Mouse (Mus musculus) kidney, embryonic 14.5 days (tissue): ENCODE data around the gene Cmtm5. TPM values are rescaled to one million over a fixed set of nuclear protein-coding genes. Genes with fewer than 3 reads are reported as not detected.
A peak's percentile ranks its signal among the peaks of the same experiment; 100 is the strongest.
"Not testable (repeated sequence)": the region's sequence is repeated elsewhere in the genome, so short reads cannot be mapped to it uniquely, and the experiment has no call there.

Experiments
- ATAC-seq: fragments of 200-750 bp; cut with Nextera tagmentation; 2 replicates; pipeline ENCODE4 v1.8.0; 2017; ENCODE audit warnings: moderate number of reproducible peaks, mild to moderate bottlenecking, moderate TSS enrichment, moderate library complexity; ENCODE audit not compliant: low FRiP score, low TSS enrichment
- H3K27ac ChIP-seq: fragments of 300-500 bp; sonication (generic); 2 replicates; pipeline ENCODE4 v1.5.1; 2014; ENCODE audit warnings: low read depth, mild to moderate bottlenecking, low read length, moderate library complexity, mixed read lengths
- H3K27me3 ChIP-seq: fragments of 300-500 bp; sonication (generic); 2 replicates; pipeline ENCODE4 v1.6.1; 2014; ENCODE audit warnings: mild to moderate bottlenecking, low read length; ENCODE audit not compliant: control insufficient read depth, insufficient read depth
- H3K36me3 ChIP-seq: fragments of 300-500 bp; sonication (generic); 2 replicates; pipeline ENCODE4 v1.6.1; 2014; ENCODE audit warnings: low read length, mixed read lengths; ENCODE audit not compliant: control insufficient read depth, insufficient read depth
- H3K4me1 ChIP-seq: fragments of 300-500 bp; sonication (generic); 2 replicates; pipeline ENCODE4 v1.6.1; 2014; ENCODE audit warnings: low read length, mixed read lengths; ENCODE audit not compliant: control insufficient read depth, insufficient read depth
- H3K4me2 ChIP-seq: fragments of 300-500 bp; sonication (generic); replicated peaks from 2 replicates; pipeline ENCODE4 v1.6.1; 2014; ENCODE audit warnings: low read depth, mild to moderate bottlenecking, low read length
- H3K4me3 ChIP-seq: fragments of 300-500 bp; sonication (generic); 2 replicates; pipeline ENCODE4 v1.5.1; 2014; ENCODE audit warnings: mild to moderate bottlenecking, low read length
- H3K9ac ChIP-seq: fragments of 300-500 bp; sonication (generic); 2 replicates; pipeline ENCODE4 v1.6.1; 2014; ENCODE audit warnings: low read depth, mild to moderate bottlenecking, low read length, moderate library complexity
- H3K9me3 ChIP-seq: fragments of 300-500 bp; sonication (generic); 2 replicates; pipeline ENCODE4 v1.6.1; 2016; ENCODE audit warnings: low read length; ENCODE audit not compliant: control insufficient read depth
- WGBS: fragments of 180-500 bp; shearing (Covaris S2); extraction: QIAGEN DNeasy Blood & Tissue Kit; methylation state at CpG from one replicate; pipeline ENCODE4 v1.1.7; 2014; 5-methylcytosine and 5-hydroxymethylcytosine counted together
- polyA plus RNA-seq: library from polyadenylated mRNA; unstranded; fragments of >200 nt; fragmentation: Nextera tagmentation; extraction: Ambion mirVana; gene quantifications from 2 replicates; pipeline ENCODE4 v1.2.1, GENCODE M21; 2014

Gene Cmtm5
- polyA plus RNA-seq, 1 experiment from 2014 or later, result 0.89 TPM

- Histone ChIP-seq H3K4me2 (no peak overlapping the region), H3K27me3 (no peaks in the 10 kb centered on the region), H3K36me3 (no peaks in the 10 kb centered on the region), H3K4me1 (no peaks in the 10 kb centered on the region), H3K4me3 (no peak overlapping the region), H3K9ac (no peak overlapping the region), H3K9me3 (no peaks in the 10 kb centered on the region), H3K27ac (no peak overlapping the region)
- ATAC-seq, result no peak
- 85% methylated on average over 6 of the region's 6 CpGs for WGBS
Measured at GRCm38 (mm10) chr14:54951587-54951986, 15.5 kb downstream of the Cmtm5 start.

GRCm38 (mm10) chr14:54953664-54954206, 17.7 kb downstream of the Cmtm5 start:
- Histone ChIP-seq H3K36me3 (no peaks in the 10 kb centered on the region), H3K9ac (no peak overlapping the region), H3K27ac (no peak overlapping the region), H3K4me1 (no peaks in the 10 kb centered on the region), H3K4me3 (no peak overlapping the region), H3K9me3 (no peaks in the 10 kb centered on the region), H3K27me3 (no peaks in the 10 kb centered on the region), H3K4me2 (no peak overlapping the region)
- 91% methylated on average over 8 of the region's 8 CpGs for WGBS
- no peak for ATAC-seq

GRCm38 (mm10) chr14:54954474-54954873, 18.4 kb downstream of the Cmtm5 start:
- no peaks in the 10 kb centered on the region for H3K27me3 ChIP-seq
- H3K4me1 ChIP-seq, result no peaks in the 10 kb centered on the region
- no peak overlapping the region for H3K27ac ChIP-seq
- no peak overlapping the region for H3K4me3 ChIP-seq
- no peaks in the 10 kb centered on the region for H3K36me3 ChIP-seq
- 79% methylated on average over 3 of the region's 3 CpGs for WGBS
- no peak overlapping the region for H3K9ac ChIP-seq
- H3K4me2 ChIP-seq, result no peak overlapping the region
- ATAC-seq, result no peak
- no peaks in the 10 kb centered on the region for H3K9me3 ChIP-seq

GRCm38 (mm10) chr14:54955481-54955880, 19.4 kb downstream of the Cmtm5 start:
- Histone ChIP-seq H3K27me3 (no peaks in the 10 kb centered on the region), H3K36me3 (no peaks in the 10 kb centered on the region), H3K4me1 (no peaks in the 10 kb centered on the region), H3K9me3 (no peaks in the 10 kb centered on the region), H3K4me2 (no peak overlapping the region), H3K27ac (no peak overlapping the region), H3K9ac (no peak overlapping the region), H3K4me3 (no peak overlapping the region)
- no peak for ATAC-seq
- 90% methylated on average over 3 of the region's 3 CpGs for WGBS

- Histone ChIP-seq H3K9me3 (no peaks in the 10 kb centered on the region), H3K27ac (no peak overlapping the region), H3K9ac (no peak overlapping the region), H3K4me1 (no peaks in the 10 kb centered on the region), H3K4me2 (no peak overlapping the region), H3K4me3 (no peak overlapping the region), H3K27me3 (no peaks in the 10 kb centered on the region), H3K36me3 (no peaks in the 10 kb centered on the region)
- ATAC-seq, result no peak
- 83% methylated on average over 9 of the region's 9 CpGs for WGBS
Measured at GRCm38 (mm10) chr14:54956533-54956932, 20.5 kb downstream of the Cmtm5 start.

GRCm38 (mm10) chr14:54958503-54958902, 22.4 kb downstream of the Cmtm5 start:
- H3K36me3 ChIP-seq, result no peaks in the 10 kb centered on the region
- ATAC-seq, result no peak
- no peak overlapping the region for H3K9ac ChIP-seq
- H3K27me3 ChIP-seq, result no peaks in the 10 kb centered on the region
- no peaks in the 10 kb centered on the region for H3K9me3 ChIP-seq
- no peaks in the 10 kb centered on the region for H3K4me1 ChIP-seq
- H3K4me3 ChIP-seq, result no peak overlapping the region
- H3K4me2 ChIP-seq, result no peak overlapping the region
- H3K27ac ChIP-seq, result no peak overlapping the region
- 86% methylated on average over 4 of the region's 4 CpGs for WGBS

- no peaks in the 10 kb centered on the region for H3K36me3 ChIP-seq
- no peaks in the 10 kb centered on the region for H3K4me1 ChIP-seq
- no peak overlapping the region for H3K9ac ChIP-seq
- H3K27me3 ChIP-seq, result no peaks in the 10 kb centered on the region
- no peaks in the 10 kb centered on the region for H3K9me3 ChIP-seq
- WGBS, result 88% methylated on average over 3 of the region's 3 CpGs
- H3K4me2 ChIP-seq, result no peak overlapping the region
- no peak overlapping the region for H3K4me3 ChIP-seq
- no peak for ATAC-seq
- no peak overlapping the region for H3K27ac ChIP-seq
Measured at GRCm38 (mm10) chr14:54959197-54959596, 23.1 kb downstream of the Cmtm5 start.

GRCm38 (mm10) chr14:54959853-54960613, 24.0 kb downstream of the Cmtm5 start:
- H3K9me3 ChIP-seq, H3K27ac ChIP-seq, H3K36me3 ChIP-seq, H3K4me2 ChIP-seq, H3K4me3 ChIP-seq, H3K9ac ChIP-seq, H3K4me1 ChIP-seq, H3K27me3 ChIP-seq: not testable (repeated sequence)
- peak; percentile 21; the same call in 1 of the 2 replicates for ATAC-seq
- WGBS, result 88% methylated on average over 12 of the region's 12 CpGs

GRCm38 (mm10) chr14:54960769-54961168, 24.7 kb downstream of the Cmtm5 start:
- H3K4me1 ChIP-seq, result no peaks in the 10 kb centered on the region
- no peak overlapping the region for H3K4me3 ChIP-seq
- ATAC-seq, result no peak
- H3K27ac ChIP-seq, result no peak overlapping the region
- H3K27me3 ChIP-seq, result no peaks in the 10 kb centered on the region
- no peak overlapping the region for H3K4me2 ChIP-seq
- WGBS, result 65% methylated on average over 10 of the region's 10 CpGs
- no peaks in the 10 kb centered on the region for H3K36me3 ChIP-seq
- no peaks in the 10 kb centered on the region for H3K9me3 ChIP-seq
- no peak overlapping the region for H3K9ac ChIP-seq
